Mouse (Mus musculus) v-Abl transformed pro-B cells (cell line): ENCODE results near the gene Alkbh3.

ENCODE experiments used
- in situ Hi-C, 2 experiments: fragments of 400-800 bp; cut with MboI; formaldehyde crosslinking; loops; one replicate each; pipeline ENCODE4 v1.15.1; 2025; ENCODE audit not compliant: unreplicated experiment in 2 of 2

Alkbh3 gene

GRCm38 (mm10) chr2:94010335-94011291 lies at the start of gene Alkbh3:
Alkbh3 (minus strand) TSS chr2:94010807.
- in situ Hi-C loops = no loop called here

GRCm38 (mm10) chr2:94059459-94059858 lies 48.9 kb upstream of the Alkbh3 start:
- in situ Hi-C loops = no loop called here

GRCm38 (mm10) chr2:94054813-94055212 lies 44.2 kb upstream of the Alkbh3 start:
- in situ Hi-C loops = loop anchor here (5.0 kb wide), 2 partner anchors 192 to 237 kb away; no protein-coding TSS in a partner anchor

- in situ Hi-C loops = loop anchor here (5.0 kb wide), 2 partner anchors 195 to 240 kb away; no protein-coding TSS in a partner anchor
Observed at GRCm38 (mm10) chr2:94051952-94052351, 41.3 kb upstream of the Alkbh3 start.

- in situ Hi-C loops = loop anchor here (5.0 kb wide), 2 partner anchors 196 to 241 kb away; no protein-coding TSS in a partner anchor
Observed at GRCm38 (mm10) chr2:94050901-94051300, 40.3 kb upstream of the Alkbh3 start.

GRCm38 (mm10) chr2:94049471-94050176 lies 39.0 kb upstream of the Alkbh3 start:
- in situ Hi-C loops = loop anchor here (5.0 kb wide), 2 partner anchors 198 to 243 kb away; no protein-coding TSS in a partner anchor

- in situ Hi-C loops = no loop called here
Observed at GRCm38 (mm10) chr2:94048733-94049470, 38.3 kb upstream of the Alkbh3 start.

GRCm38 (mm10) chr2:94048271-94048670 lies 37.7 kb upstream of the Alkbh3 start:
- in situ Hi-C loops = no loop called here

GRCm38 (mm10) chr2:94045411-94046090 lies 34.9 kb upstream of the Alkbh3 start:
- in situ Hi-C loops = no loop called here

GRCm38 (mm10) chr2:94044174-94044573 lies 33.6 kb upstream of the Alkbh3 start:
- in situ Hi-C loops = no loop called here

GRCm38 (mm10) chr2:94043662-94044061 lies 33.1 kb upstream of the Alkbh3 start:
- in situ Hi-C loops = no loop called here

- in situ Hi-C loops = no loop called here
Observed at GRCm38 (mm10) chr2:94042461-94042860, 31.9 kb upstream of the Alkbh3 start.

GRCm38 (mm10) chr2:94040391-94041125 lies 30.0 kb upstream of the Alkbh3 start:
- in situ Hi-C loops = no loop called here

- in situ Hi-C loops = no loop called here
Observed at GRCm38 (mm10) chr2:94035428-94036331, 25.1 kb upstream of the Alkbh3 start.

GRCm38 (mm10) chr2:94030602-94031001 lies 20.0 kb upstream of the Alkbh3 start:
- in situ Hi-C loops = no loop called here

GRCm38 (mm10) chr2:94024637-94025036 lies 14.0 kb upstream of the Alkbh3 start:
- in situ Hi-C loops = no loop called here

GRCm38 (mm10) chr2:94002331-94002730 lies 8.3 kb downstream of the Alkbh3 start:
- in situ Hi-C loops = no loop called here

GRCm38 (mm10) chr2:94001918-94002317 lies 8.7 kb downstream of the Alkbh3 start:
- in situ Hi-C loops = no loop called here
